Mouse (Mus musculus): ENCODE data around the gene Dnajb3.
"Not testable (repeated sequence)": the region's sequence is repeated elsewhere in the genome, so short reads cannot be mapped to it uniquely, and the experiment has no call there.

Gene Dnajb3

DNA sequence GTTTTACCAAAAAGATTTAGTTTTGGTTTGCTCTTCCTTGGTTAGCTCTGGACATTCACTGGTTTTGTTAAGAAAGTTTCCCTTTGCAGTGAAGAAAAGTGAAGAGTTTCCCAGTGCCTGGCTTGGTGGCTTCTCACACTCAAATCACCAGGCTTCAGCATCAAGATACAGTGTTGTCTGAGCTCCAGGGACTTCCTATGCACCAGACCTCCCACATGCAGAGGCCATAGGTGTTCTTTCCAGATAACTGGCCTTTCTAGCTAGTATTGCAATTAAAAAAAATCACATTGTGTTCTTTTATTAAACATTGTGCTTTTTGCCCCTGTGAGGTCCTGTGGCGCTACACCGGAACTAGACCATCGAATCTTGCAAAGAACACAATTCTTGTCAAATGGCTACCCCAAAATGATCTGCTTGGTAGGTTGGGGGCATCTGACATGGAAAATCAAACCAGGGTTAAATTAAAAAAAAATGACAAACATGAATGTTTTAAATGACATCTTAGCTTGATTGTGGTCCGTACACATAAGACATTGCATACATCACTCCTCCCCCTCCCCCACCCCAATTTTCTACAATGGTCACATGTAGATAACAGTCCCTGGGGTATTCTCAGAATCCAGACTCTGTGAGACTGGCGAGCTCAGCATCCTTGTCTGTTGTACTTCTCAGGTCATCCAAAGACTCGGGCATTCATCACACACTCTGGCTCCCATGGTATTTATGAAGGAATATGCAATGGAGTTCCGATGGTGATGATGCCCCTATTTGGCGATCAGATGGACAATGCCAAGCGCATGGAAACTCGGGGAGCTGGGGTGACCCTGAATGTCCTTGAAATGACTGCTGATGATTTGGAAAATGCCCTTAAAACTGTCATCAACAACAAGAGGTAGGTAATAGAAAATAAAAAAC is 10.1 kb upstream of the Dnajb3 start:
- no peak for DNase-seq (ENCODE audit: low spot score)

DNA sequence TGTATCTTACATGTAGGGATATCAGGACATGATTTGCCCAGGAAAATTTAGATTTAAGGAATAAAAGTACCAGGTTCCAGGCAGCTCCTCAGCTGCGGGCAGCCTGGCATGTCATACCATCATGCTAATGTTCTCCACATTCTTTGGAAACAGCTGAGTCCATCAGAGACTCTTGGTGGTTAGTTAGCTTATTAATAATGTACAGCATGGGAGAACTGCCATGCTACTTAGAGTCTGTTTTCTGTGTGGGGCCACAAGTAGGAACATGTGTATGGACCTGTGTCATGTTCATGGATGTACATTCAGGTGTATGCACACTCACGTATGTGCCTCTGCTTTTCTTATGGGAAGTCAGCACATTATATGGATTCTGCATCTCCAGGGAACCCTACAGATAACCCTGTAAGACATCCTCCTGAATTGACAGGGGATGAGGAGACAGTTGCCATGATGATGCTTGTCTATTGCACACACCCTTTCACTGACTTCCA is 8.9 kb upstream of the Dnajb3 start:
- DNase-seq (ENCODE audit: low spot score) = no peak

DNA sequence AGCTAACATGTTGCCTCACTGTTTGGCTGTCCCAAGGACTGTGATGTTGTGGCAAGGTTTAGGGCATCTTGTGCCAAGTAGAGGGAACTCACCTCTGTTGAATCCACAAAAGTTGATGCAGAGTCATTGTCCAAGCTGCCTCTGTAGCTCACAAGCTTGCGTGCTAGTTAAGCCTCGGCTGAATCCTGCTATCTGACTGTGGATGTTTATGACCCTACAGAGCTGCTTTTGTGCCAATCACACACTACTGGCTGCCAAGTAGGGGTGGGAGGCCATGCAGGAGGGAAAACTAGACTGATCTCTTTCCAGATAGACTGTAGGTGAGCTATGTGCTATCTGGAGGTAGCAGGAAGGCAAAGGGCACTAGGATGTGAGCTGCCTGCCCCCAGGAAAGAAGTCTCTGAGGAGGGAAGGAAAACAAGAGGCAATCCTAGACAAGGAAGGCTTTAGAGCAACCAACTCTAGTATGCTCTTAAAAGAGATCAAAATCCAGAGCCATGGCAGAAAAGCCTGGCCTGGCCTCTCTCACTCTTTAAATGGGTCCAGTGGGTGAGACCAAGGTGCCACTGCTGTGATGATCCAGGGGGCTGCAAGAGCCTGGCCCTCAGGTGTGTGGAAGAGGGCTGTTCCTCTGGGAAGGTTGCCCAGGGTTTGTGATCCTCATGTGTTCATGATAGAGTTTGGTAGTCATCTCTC is 8.3 kb upstream of the Dnajb3 start:
- DNase-seq (ENCODE audit: low spot score) = no peak

DNA sequence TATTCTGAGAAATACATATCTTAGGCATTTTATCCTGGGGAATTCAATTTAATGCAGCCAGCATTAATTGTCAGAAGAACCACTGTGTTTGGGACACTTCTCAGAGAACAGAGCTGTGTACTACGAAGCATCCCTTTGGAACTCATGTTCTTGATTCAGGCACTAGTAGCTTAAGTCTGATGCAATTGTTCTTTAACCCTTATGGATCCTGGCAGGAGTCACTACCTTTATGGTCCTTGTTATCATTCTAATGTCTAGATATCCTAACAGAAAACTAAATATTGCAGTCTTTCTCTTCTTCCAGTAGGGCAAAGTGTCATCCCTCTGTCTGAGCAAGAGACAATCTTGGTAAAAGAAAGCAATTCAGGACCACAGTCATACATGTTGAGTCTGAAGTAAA is 7.5 kb upstream of the Dnajb3 start:
- no peak for DNase-seq (ENCODE audit: low spot score)

DNA sequence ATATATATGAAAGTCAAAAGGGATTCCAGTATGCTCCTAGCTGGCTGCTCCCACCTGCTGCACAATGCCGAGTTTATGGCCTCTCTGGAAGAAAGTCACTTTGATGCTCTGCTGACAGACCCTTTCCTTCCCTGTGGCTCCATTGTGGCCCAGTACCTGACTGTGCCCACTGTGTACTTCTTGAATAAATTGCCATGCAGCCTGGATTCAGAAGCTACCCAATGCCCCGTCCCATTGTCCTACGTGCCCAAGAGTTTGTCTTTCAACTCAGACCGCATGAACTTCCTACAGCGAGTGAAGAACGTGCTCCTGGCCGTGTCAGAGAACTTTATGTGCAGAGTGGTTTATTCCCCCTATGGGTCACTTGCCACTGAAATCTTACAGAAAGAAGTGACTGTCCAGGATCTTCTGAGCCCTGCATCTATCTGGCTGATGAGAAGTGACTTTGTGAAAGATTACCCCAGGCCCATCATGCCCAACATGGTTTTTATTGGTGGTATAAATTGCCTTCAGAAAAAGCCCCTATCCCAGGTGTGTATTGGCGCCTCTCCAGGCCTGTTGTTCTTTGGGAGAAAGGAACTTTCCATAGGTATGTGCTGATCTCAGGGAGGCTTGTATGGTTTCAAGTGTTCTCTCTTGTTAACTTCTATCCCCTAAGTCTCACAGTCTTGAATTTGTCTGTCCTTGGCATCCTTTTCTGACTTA is 6.9 kb upstream of the Dnajb3 start:
- DNase-seq (ENCODE audit: low spot score) = no peak

DNA sequence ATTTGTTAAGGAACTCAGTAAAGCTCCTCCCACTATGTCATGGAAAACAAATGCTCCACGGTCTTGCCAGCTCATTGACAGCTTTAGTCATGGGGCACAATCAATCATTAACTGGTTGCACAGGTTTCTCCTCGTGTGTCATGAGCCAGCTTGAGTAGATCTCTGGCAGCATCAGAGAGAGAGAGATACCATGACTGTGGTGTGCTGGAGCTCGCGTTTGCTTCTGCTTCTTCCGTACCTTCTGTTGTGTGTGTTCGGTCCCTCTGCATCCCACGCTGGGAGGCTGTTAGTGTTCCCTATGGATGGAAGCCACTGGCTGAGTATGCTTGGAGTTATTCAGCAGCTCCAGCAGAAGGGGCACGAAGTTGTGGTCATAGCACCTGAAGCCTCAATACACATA is 6.2 kb upstream of the Dnajb3 start, which contains the start of gene Ugt1a1:
TSS of gene Ugt1a1 (plus strand) at position 148 of the 400 bp plus-strand sequence.
- DNase-seq (ENCODE audit: low spot score) = no peak

DNA sequence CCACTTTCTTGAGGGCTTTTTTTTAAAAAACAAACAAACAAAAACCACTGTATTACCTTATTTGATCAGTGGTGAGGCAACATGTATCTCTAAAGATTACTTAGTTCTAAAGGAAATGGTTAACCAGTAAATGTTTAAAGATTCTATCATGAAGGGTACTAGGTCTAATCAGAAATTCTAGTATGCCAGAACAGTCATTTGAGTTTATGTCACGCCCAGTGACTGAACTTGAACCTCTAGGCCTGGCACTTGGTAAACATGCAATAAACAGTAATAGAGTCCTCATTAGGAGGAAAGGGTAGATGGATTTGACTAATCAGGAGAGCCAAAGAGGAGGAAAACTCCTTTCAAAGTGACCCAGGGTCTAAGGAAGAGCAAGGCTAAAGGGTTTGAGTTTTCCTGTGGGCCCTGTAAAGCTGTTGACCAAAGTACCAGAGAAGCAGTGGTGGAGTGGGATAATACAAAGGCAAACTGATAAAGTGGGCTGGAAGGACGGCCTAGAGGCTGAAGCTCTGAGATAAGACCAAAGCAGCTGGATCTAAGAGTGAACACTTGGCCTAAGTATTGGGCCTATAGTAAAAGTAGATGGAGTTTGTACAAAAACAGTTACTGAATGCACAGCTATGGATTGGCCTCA is 1.4 kb upstream of the Dnajb3 start:
- DNase-seq (ENCODE audit: low spot score) = peak; percentile 53

DNA sequence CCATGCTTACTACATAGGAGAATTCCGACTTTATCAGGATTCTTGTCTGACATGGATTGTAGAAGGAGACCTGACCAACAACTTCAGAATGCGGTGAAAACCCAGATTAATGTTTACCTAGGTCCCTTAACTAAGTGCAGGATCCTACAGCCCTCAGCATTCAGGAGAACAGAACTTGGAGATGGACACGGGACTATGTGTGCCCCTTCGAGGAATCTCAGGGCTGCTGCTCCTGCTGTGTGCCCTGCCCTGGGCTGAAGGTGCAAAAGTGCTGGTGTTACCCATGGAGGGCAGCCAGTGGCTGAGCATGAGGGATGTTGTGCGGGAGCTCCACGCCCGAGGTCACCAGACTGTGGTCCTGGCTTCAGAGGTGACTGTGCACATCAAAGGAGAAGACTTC is 5.1 kb downstream of the Dnajb3 start, which contains the start of gene Ugt1a2:
TSS of gene Ugt1a2 (plus strand) at position 146 of the 400 bp plus-strand sequence.
- DNase-seq (ENCODE audit: low spot score) = no peak

DNA sequence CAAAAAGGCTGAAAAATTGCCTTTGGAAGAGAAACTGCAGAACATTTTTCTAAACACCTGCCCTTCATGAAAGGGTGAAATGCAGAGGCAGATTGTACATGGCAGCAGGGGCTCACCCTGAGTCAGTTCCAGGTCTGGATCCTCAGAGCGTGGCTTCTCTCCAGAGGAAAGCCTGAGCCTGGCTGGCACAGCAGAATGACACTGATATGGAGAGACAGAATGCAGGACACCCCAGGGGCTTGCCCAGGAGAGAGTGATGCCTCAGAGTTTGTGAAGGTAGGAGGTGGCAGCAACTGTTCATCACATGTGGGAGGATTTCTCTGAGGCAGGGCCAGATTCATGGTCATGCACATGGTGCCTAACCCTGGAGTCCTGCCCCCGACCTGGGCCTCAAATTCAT is 5.6 kb downstream of the Dnajb3 start:
- no peak for DNase-seq (ENCODE audit: low spot score)

DNA sequence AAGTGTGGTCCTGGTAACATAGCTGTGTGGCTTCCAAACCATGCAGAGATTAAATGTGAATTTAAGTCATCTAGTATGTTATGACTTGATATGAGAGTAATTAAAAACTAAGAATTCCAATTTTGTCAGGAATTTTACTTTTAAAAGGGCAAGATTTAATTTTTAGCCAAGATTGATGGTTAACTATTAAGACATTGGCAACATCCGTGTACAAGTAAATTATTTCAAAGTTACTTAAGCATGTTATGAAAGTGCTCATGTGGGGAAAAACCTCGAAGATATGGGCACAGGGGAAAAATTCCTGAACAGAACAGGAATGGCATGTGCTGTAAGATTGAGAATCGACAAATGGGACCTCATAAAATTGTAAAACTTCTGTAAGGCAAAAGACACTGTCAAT is 8.1 kb downstream of the Dnajb3 start:
- DNase-seq (ENCODE audit: low spot score) = no peak

DNA sequence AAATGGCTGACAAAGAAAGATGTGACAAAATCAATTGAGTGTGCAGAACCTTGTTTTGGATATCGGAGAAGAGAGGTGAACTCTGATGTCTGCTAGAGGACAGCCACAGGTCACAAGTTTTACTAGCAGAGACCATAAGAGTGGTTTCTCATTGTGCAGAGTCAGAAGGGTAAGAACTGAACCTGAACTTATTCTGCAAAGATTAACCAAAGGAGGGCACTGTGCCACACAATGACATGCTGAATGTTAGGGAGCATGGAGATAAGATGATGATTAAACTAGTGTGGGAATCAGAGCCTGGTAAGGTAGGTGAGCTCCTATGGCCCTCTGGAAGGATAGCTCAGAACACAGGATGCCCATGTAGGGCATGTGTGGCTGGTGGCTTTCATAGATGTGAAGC is 9.9 kb downstream of the Dnajb3 start:
- no peak for DNase-seq (ENCODE audit: low spot score)

DNA sequence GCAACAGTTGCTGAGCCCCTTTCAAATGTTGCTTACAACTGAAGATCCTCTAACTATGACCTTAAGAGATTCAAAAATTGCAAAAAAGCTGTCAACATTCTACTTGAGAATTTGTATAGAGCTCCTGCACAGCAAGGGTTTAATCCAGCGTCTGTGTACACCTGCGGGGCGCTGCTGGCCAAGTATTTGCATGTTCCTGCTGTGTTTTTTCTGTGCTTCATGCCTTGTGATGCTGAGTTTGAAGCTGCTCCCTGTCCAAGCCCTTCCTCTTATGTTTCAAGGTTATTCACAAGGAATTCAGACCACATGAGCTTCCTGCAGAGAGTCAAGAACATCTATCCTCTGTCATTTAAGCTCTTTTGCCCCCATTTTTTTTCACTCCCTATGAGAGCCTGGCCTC is 13.4 kb downstream of the Dnajb3 start:
- DNase-seq (ENCODE audit: low spot score) = no peak

DNA sequence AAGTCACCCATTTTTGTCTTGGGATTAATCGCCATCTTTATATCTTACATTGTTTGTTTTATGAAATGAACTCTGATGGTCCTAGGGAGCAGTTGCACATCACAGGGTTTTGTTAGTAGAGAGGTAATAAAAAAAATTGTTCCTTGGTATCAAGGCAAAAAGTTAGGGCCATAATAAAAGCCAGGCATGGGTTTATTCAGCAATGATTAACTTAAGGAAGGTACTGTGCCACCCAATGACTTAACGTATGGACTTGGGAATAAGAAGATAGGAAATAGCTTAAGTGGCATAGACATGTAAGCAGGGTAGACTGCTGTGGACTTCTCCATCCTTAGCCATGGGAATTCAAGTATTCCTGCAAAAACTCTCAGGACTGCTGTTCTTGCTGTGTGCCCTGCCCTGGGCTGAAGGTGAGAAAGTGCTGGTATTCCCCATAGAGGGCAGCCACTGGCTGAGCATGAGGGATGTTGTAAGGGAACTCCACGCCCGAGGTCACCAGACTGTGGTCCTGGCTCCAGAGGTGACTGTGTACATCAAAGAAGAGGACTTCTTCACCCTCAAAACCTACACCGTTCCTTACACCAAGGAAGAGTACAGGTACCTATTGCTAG is 19.2 kb downstream of the Dnajb3 start:
- no peak for DNase-seq (ENCODE audit: low spot score)

DNA sequence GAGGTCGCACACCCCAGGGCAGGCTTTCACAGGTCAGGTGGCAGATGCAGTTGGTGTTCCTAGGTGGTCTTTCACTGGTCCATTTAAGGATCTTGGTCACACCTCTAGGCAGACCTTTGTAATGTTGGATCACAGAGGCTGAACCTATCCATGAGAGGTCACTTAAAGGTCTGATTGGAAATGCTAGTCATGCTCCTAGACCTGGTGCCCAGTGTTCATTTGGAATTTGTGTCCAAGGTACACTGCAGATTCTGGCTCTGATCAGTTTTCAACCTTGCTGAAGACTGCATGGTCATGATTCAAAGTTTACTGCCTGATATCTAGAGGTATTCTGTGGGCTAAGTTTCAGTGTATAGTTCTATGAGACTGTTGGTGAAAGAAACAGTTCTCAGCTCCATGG is 25.9 kb downstream of the Dnajb3 start:
- no peak for DNase-seq (ENCODE audit: low spot score)

DNA sequence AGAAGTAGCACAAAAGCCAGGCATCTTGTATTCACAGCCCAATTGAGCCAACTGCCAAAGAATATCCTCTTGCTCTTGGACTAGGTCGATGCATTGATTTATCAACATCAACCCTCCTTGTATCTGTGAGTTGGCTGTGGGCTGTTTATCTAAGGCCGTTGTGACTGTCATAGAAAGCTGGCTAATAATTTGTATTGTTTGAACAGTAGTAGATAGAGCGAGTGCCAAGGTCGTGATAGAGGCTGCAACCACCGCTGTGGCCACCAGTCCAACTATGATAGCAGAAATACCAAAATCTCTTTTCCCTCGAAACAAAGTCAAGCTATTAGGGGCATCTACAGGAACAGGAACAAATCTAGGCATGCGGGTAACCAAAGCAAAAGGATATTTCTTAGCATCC is 33.4 kb downstream of the Dnajb3 start:
- not testable (repeated sequence) for DNase-seq (ENCODE audit: low spot score)

DNA sequence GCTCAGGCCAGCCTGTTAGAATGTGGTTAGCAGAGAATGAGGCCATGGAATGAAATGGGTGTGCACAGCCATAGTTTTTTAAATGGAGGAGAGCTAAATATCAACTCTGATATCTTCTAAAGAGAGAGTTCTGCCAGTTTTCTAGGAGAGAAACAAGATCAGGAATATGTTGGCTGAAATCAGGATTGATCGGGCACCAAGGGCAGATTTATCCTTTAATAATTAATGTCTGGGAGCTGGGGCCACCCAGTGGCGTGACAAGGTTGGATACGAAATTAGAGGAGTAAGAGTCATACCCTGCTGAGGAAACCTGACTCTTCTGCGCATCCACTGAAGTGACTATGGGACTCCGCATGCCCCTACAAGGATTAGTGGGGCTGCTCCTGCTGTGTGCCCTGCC is 39.9 kb downstream of the Dnajb3 start, which contains the start of gene Ugt1a5:
TSS of gene Ugt1a5 (plus strand) at position 302 of the 400 bp plus-strand sequence.
- no peak for DNase-seq (ENCODE audit: low spot score)

DNA sequence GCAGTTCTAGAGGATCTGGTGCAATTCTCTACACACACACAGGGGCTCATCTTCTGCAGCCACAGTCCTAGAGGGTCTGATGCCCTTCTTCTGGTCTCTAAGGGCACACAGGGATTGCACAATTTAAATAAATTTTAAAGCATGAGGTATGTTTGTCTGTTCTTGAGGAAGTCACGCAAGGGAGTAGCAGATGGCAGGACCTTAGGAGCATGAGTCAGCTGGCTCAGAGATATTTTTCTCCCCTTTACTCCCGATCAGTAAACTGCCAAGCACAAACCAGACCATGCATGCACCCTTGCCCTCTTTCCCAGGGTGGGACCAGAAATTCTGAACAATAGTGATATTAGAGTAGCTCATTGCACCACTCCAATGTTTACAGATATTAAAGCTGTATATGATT is 47.2 kb downstream of the Dnajb3 start:
- DNase-seq (ENCODE audit: low spot score) = no peak
